Mouse (Mus musculus): ENCODE measurements around the gene Rnase9. TPM values are rescaled to one million over a fixed set of nuclear protein-coding genes. Genes with fewer than 3 reads are reported as not detected.
A peak's percentile ranks its signal among the peaks of the same experiment; 100 is the strongest.
"Not testable (repeated sequence)": the region's sequence is repeated elsewhere in the genome, so short reads cannot be mapped to it uniquely, and the experiment has no call there.

Rnase9 gene
- total RNA-seq, 4 experiments from 2014 or later, result not detected

DNA sequence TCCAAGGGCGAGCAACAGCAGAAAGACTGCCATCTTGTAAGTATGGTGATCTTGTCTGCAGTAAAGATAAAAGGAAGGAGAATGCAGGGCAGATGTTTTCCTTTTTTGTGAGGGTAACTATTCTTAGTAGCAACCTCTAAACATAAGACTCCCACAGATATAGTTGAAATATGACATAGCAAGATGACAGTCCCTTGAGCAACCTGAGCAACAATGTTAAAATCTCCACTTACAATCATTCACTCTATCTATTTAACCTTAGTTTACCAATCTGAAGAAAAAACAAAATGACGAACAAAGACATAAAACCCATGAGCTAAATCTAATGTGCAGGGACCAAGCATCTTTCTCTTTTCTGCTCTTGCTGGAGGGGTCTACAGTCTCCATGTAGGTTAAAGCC is 8.4 kb upstream of the Rnase9 start, which contains the start of gene Rnase11:
Gene Rnase11, minus strand, starts transcription at position 101 of the 400 bp plus-strand sequence.
- DNase-seq (ENCODE audit: low spot score in 2 of 2), result no peak

DNA sequence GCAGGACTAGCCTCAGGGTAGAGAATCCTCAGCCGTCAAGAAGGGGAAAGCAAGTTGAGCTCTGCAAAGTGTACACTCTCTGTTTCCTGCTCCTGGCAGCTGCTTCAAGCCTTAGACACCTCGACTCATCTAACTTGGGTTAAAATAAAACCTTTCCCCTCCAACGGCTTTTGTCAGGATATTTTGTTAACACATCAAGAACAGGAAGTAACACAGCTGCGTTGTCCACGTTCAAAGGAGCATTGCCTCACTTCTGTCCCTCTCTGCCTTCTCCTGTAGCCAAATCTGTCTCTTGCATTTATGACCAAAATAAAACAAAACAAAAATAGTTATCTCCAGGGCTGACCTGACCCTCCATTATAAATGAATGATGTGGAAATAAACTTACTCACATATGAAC is 6.2 kb upstream of the Rnase9 start:
- DNase-seq (ENCODE audit: low spot score in 2 of 2), result no peak

DNA sequence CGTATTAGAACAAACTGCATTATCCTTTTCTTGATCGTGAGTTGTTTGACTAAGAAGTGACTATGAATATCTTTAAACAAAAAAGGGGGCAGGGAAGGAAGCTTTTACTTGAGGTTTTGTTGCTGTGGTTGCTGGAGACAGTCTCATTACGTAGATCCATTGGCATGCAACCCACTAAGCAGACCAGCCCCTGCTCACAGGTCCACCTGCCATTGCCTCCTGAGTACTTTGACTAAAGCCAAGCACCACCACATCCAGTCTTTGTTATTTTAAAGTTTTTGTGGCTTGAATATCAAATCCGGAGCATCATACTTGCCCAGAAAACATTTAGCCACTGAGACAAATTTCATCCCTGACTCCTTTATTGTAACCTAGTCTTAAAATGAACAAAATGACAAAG is 5.5 kb downstream of the Rnase9 start:
- no peak for DNase-seq (ENCODE audit: low spot score in 2 of 2)

DNA sequence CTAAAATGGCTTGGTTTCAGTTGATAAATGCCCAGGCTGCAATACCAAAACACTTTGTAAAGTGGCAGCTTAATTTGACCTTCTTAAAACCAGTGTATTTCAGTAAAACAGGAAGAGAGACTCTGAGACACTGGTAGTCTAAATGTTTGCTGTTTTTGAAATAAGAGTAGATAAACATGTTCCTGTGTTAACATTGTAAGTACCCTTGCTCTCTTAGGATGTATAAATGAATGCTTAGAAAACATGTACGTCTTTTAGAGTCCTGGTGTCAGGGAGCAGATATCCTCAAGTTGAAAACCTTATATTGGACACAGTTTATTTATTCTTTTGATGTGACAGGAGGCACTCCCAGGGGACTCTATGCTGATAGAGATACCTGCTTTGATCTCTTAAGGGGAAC is 6.5 kb downstream of the Rnase9 start:
- DNase-seq (ENCODE audit: low spot score in 2 of 2), result no peak

DNA sequence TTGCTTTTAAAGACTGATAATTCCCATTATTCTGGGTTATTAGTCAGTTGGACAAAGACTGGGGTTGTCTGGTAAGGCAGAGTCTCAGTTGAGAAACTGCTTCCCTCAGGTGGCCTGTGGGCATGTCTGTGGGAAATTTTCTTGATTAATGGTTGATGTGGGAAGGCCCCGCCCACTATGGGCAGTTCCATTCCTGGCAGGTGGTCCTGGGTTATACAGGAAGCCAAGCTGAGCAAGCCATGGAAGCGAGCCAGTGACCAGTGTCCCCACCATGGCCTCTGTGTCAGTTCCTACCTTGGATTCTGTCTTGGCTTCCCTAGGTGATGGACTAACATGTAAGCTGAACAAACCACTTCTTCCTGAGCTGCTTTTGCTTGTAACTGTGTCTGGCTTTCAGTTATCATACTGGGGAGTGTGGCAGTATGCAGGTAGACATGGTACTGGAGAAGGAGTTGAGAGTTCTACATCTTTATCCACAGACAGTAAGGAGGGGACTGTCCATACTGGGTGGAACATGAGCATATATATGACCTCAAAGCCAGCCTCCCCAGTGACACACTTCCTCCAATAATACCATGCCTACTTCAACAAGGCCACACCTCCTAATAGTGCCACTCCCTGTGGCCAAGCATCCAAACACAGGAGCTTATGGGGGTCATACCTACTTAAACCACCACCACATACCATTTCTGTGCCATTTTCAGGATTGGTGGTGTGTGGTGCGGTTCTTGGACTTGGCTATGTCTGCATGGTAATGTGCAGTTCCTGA is 14.1 kb downstream of the Rnase9 start:
- no peak for DNase-seq (ENCODE audit: low spot score in 2 of 2)

DNA sequence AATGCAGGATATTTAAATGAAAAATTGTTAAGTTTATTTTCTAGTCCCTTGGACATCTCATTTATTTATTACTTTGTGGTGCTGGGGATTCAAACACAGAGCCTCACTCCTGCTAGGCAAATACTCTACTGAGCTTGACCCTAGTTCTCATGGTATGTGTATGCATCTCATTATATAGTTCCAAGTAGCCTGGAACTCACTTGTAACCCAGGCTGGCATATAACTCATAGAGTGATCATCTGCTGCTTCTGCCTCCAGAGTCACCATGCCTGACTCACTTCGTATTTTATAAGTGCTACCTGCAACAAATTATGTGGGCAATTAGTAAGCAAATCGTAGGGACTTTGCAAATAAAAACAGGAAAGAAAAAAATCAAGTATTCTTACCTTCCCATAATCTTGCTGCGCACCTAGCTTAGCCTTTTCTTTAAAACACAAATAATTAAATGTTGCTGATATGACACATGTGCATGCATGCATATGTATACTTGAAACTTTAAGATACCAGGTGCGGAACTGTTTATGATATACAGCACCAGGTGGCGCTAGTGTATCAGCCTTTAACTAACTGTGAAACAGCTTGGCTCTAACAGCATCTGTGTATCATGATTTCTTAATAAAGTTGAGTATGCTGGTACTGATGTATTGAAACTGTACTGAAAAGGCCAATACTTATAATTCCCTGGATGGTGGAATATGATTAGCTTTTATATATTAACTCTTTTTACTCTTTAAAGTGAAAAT is 15.1 kb downstream of the Rnase9 start:
- peak in 1 of 2 experiments; percentile 15 for DNase-seq (ENCODE audit: low spot score in 2 of 2)

DNA sequence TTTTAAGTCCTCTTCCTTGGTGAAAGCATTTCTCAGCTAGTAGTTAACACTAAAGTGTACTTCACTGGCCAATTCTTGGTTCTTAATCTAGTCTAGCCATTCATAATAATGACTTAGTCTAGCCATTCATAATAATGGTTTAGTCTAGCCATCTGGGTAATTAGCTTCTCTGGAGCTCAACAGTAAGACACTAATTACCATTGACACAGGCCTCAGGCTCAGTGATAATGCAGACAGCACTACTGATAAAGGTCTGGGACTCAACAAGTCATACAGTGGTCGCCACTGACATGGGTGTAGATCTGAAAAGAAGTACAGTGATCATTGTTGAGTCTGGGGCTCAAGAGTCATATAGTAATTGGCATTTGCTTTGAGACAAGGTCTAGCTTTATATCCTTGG is 16.8 kb downstream of the Rnase9 start:
- no peak for DNase-seq (ENCODE audit: low spot score in 2 of 2)

DNA sequence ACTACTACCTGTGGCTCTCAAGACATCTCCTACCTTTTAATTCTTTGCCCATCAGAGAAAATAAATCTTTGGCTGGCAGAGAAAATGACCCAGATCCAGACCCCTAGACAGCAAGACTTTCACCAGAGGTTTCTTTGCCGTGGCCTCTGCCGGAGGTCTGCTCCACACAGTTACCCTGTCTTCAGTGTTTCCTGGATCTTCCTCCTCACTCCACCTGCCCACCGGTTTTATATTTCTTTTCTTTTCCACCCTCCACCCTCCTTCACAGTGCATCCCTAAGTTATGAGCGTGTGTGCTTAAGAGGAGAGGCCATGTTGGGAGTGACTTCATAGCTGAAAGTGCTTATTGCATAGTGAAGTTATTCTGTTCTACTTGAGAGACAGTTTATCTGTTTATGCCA is 18.2 kb downstream of the Rnase9 start:
- DNase-seq (ENCODE audit: low spot score in 2 of 2), result no peak

DNA sequence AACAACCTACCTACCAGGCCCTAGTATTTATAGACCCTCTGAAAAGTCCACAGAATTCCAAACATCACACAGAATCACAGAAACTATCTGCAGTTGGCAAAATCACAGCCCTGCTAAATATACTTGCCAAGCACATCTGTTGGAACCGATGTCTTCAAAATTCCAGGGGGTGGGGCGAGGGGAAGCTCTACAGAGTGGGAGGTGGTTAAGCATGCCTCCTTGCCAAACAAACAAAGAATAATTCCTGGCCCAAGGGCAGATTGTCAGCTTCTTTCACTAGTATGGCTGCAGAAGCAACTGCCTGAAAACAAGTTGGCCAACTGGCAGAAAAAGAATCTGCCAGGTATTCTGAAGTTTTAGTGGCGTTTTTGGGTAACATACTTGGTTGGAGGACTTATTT is 24.4 kb downstream of the Rnase9 start:
- DNase-seq (ENCODE audit: low spot score in 2 of 2), result peak in 1 of 2 experiments; percentile 9

DNA sequence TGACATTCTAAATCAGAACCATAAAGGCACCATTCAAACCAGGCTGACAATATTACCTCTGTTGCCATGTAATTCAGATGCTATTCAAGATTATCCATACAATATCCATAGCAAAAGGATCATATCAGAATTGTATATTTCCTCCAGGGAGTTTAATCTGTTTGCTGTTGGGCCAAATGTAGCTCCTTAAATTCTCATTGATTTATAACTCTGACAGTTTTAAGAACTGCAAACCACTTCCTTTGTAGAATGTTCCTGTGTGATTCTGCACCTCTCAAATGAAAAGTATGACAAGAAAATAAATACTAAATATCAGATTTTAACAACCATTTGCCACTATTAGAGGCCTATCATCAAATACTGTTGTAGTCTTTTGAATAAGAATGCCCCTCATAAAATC is 25.9 kb downstream of the Rnase9 start:
- DNase-seq (ENCODE audit: low spot score in 2 of 2), result no peak

DNA sequence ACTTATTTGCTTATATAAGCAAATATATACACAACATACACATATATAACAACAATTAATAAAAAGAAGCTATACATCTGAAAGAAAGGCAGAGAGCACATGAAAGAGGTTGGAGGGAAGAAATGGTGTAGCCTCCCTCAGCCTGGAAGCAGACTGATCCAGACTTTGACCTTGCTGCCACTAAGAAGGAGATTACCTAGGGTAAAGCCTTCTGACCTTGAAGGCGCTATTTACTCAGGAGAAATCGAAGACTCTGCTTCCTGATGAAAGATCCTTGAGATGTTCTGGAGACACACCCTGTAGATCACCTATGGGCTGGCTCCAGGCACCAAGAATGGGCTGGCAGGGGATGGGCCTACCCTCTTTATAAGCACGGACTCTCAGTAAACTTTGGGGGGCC is 26.9 kb downstream of the Rnase9 start:
- DNase-seq (ENCODE audit: low spot score in 2 of 2), result not testable (repeated sequence)

DNA sequence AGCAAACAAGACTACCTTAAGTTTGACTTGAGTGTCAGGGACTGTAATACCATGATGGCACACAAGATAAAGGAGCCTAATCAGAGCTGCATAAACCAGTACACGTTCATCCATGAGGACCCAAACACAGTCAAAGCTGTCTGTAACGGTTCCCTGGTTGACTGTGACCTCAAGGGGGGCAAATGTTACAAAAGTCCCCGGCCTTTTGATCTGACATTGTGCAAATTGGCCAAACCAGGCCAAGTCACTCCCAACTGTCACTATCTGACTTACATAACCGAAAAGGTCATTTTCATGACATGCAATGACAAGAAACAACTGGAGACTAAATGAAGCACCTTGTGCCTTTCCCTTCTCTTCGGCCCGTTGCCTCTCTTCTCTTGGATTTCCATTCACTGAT is 32.1 kb downstream of the Rnase9 start:
- no peak for DNase-seq (ENCODE audit: low spot score in 2 of 2)

DNA sequence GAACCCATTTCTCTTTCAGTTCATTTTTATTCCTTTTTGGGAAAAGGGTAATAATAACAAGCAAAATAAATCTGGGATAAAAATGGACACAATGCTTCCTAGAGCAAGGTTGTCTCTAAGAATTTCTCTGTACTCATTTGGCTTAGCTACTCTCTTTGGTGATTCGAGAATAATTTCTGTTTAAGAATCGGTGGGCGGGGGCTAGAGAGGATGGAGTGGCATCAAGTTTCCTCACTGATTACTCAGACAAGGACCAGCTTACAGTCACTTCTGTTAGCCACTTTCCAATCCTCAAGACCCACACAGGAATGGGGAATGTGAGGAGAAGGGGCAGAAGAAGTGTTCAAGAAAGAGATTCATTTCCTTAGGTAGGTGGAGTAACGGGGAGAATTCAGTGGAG is 32.9 kb downstream of the Rnase9 start:
- no peak for DNase-seq (ENCODE audit: low spot score in 2 of 2)

DNA sequence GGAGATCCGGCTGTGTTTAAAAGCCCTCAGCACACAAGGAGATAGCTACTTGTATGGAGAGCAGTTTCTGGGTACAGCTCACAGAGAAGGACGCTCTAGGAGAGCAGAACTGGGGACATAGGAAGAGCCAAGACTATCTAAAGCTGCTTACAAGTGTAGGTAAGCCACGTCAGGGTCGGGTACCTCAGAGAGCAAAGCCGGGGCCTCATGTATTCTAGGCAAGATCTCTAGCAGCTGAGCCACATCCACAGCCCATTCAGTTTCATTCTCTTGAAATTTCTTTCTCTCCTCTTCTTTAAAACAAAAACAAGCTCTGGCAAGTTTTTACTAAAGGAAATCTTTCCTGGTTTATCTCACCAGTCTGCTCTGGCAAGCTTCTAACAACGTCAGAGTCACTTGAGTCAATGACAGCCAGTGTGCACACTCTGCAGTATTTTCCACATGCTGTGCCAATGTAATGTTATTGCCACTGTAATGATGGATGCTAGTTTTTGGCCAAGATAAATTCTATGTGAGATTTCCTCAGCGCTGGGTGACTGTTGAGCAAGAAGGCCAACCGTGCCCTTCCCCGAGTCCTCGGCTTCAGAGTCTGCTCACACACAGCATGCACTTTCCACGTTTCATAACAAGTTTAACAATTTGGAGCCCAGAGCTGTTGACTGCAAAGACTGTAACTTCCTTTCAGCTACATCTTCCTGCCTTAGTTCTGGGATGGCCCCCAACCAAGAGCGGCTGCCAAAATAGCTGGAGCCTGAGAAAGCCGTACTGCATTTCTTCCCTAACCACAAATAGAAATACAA is 33.6 kb downstream of the Rnase9 start:
- DNase-seq (ENCODE audit: low spot score in 2 of 2), result peak; percentile 30 to 57

DNA sequence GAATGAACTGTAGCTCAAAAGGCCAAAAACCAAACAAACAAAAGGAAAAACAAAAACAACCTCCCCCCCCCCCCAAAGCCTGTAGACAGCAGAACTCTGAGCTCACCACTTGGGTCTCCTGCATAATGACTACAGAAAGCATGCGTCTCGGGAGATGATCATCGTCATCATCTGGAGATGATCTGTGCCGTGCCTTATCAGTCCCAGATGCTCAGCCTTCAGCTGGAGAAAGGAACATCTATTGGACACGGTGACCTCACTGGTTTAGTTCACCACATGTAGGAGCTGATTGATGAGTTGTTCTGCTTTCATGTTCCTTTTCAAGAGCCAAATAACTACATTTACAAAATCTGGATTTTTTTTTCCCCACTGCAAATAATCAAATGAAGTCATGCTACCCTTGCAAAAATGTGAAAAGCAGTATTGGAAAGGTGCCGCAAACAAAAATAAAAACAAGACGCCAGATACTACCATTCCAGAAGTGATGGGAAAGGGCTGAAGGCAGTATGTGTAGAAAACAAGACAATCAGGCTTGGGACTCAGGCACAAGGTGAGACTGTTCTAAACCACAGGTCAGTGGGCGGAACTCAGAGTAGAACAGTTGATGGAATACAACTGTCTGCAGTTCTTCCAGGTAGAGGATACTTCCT is 34.4 kb downstream of the Rnase9 start, which contains the start of gene Rnase10:
Gene Rnase10, plus strand, starts transcription at position 600 of the 650 bp plus-strand sequence.
- DNase-seq (ENCODE audit: low spot score in 2 of 2), result no peak

DNA sequence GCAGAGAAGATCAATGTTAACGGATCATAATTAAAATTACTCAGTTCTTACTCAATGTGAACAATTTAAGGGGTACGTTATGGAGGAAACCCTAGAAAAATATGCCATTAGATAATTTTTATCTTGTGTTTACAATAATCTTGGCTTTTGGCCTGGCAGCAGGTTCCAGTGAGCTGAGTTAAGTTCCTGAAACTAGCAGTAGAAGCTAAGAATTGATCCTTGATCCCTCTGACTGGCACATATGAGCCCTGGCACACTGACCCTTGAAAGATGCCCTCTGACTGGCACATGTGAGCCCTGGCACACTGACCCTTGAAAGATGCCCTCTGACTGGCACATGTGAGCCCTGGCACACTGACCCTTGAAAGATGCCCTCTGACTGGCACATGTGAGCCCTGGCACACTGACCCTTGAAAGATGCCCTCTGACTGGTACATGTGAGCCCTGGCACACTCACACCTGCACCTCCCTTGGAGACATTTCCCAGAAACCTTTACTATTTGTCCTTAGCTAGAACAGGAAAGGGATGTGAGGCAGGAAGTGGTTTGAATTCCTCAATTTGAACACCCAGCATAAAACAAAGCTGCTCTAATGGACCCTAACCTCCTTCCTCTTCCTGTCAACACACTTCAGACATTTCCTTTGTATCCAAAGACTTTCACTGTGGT is 43.5 kb downstream of the Rnase9 start:
- no peak for DNase-seq (ENCODE audit: low spot score in 2 of 2)

DNA sequence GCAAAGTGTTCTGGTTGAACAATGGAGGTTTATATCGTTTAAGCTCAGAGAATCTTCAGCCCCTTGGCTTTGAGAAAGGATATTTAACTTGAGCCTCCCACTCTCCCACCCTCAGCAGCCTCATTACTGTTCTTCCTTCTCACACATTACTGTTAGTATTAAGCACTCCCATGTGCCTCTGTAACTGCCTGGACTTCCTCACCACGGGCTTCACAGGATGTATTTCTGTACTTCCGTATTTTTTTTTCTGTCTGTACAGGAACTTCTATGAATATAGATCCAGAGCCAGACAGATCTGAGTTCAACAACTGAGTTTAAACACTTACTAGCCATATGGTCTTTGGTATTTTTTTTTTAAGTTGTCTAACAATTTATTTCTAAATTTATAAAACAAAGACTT is 44.6 kb downstream of the Rnase9 start:
- DNase-seq (ENCODE audit: low spot score in 2 of 2), result no peak

DNA sequence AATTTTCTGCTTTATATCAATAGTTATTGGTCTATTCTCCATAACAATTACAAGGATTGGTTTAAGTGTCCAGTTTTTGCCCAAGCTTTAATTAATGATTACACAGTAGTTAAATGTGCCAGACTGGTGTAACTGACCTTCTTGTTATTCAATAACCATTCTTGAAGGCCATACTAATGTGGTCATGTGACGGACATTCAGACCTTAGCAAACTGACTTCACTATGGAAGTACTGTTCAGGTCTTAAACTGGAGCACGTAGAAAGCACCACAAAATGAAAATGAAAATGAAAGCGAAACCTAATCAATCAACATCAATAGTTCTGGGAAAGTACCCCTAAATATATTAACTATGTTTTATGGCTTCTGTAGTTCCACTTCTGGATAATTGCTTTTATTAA is 50.6 kb downstream of the Rnase9 start:
- no peak for DNase-seq (ENCODE audit: low spot score in 2 of 2)
